Mouse (Mus musculus) brown adipose tissue, adult 24 weeks (tissue): ENCODE data around the gene Cplane1. TPM values are rescaled to one million over a fixed set of nuclear protein-coding genes. Genes with fewer than 3 reads are reported as not detected.
"Not testable (repeated sequence)": the region's sequence is repeated elsewhere in the genome, so short reads cannot be mapped to it uniquely, and the experiment has no call there.

Experiments
- H3K27ac ChIP-seq: fragments of 200-500 bp; replicated peaks from 2 replicates; pipeline ENCODE4 v1.5.1; 2012; ENCODE audit warnings: low read depth, mild to moderate bottlenecking, low read length
- H3K4me1 ChIP-seq: fragments of 200-500 bp; 2 replicates; pipeline ENCODE4 v1.6.1; 2012; ENCODE audit warnings: low read length, mixed read lengths; ENCODE audit not compliant: control insufficient read depth, insufficient read depth, insufficient read length
- H3K4me3 ChIP-seq: fragments of 200-500 bp; 2 replicates; pipeline ENCODE4 v1.5.1; 2012; ENCODE audit warnings: low read depth, mild to moderate bottlenecking, low read length, moderate library complexity; ENCODE audit not compliant: insufficient read depth
- polyA plus RNA-seq: library from polyadenylated mRNA; stranded (reverse); fragments of >200 nt; gene quantifications from 2 replicates; pipeline ENCODE4 v1.2.4, GENCODE M21; 2012; ENCODE audit not compliant: missing spikeins, insufficient read depth, insufficient read length

The Cplane1 gene
- polyA plus RNA-seq, result 2.5 and 3.3 TPM in 2 replicates

DNA sequence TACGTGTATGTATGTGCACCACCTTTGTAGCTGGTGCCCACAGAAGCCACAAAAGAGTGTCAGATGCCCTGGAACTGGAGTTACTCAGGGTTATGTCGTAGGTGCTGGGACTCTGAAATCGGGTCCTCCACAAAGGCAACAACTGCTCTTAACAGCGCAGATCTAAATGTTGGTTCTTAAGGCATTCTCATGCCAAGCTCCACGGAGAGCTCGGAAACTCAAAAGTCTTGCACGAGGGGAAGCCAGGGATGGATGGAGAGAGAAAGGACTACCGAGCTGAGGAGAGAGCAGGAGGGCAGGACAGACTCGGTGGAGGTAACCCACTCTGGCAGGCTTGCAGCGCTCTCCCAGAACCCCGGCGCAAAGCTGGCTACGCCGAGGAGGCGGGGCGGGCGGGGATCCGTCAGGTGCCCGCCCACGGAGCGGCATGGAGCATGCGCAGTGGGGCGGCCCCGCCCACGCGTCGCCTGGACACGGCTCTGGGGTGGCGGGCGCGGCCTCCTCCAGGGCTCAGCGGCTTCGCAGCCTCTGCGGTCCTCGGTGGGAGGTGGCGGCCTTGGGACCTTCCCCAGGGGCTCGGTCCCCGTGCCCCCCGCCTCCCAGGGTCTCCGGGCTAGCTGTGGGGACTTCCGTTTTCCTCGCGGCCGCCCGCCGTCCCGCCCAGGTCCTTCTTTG is at the start of gene Cplane1:
TSS of gene Cplane1 (plus strand) at position 516 of the 675 bp plus-strand sequence.
- Histone ChIP-seq H3K27ac (no peak within 1 kb of the TSS), H3K4me1 (no peaks in the 10 kb centered on the region), H3K4me3 (peak within 1 kb of the TSS; percentile 88)

DNA sequence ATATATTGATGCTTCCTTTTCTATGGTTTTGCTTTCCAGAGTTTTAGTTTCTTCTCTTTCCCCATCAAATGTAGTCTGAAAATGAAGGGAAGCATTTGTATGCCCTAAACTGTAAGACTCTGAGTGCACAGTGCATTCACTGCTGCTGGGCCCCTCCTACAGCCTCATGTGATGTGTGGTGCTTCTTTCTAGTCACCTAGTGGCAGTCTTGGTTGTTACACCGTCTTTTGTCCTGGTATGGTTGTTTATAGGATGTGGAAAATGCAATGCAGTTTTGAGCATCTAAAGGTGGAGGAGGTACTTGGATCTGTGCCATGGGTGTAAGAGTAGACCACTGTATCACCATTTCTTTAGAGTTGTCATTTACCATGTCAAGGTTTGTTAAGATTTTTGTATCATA is 39.6 kb upstream of the Cplane1 start:
- Histone ChIP-seq H3K4me3 (no peak overlapping the region), H3K4me1 (no peaks in the 10 kb centered on the region), H3K27ac (no peak overlapping the region)

DNA sequence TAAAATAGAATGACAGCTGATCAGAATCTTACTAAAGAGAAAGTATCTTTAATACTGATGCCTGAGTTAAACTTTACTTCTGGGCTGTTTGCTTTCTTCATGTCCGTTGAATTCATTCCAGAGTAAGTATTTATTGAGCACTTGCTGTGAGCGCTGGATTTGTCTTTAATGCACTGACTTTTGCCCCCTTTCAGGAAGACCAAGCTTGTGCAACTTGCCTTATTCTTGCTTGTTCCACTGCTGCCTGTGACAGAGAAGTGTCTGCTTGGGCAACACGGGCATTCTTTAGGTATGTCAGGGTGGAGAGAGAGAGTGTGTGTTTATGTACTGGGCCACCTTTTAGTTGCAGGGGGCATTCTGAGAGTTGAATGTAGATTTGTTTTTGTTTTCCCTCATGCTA is 37.6 kb upstream of the Cplane1 start:
- Histone ChIP-seq H3K4me1 (no peaks in the 10 kb centered on the region), H3K4me3 (no peak overlapping the region), H3K27ac (no peak overlapping the region)

DNA sequence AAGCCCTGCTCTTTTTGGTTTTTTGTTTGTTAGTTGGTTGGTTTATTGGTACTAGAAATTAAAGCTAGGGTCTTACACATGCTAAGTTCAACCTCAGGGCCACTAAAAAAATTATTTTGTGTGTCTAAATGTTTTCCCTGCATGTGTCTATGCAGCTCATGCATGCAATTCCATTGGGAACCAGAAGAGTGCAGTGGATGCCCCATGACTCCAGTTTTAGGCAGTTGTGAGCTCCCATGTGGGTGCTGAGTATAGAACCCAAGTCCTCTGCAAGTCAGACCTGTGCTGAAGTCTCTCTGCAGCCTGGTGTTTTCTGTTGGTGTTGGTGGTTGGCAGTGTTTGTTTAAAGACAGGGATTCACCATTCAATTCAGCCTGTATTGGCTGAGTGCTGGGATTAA is 37.1 kb upstream of the Cplane1 start:
- Histone ChIP-seq H3K4me1 (no peaks in the 10 kb centered on the region), H3K27ac (no peak overlapping the region), H3K4me3 (no peak overlapping the region)

DNA sequence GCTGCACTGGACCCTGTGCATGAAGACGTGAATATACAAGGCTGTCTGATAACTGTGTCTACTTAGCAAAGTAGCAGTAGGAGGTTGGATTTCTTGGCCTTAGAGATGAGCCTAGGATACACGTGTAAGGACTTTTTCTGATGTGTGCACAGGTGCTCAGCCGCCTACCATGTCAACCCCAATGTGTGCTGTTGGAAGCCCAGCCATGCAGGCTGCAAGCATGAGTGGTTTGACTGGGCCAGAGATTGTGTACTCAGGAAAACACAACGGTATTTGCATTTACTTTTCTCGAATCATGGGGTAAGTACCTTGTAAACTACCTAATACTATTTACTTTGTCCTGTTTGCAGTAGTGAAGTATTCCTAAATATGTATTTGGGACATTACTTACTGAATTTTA is 33.3 kb upstream of the Cplane1 start:
- H3K27ac ChIP-seq, result no peak overlapping the region
- no peaks in the 10 kb centered on the region for H3K4me1 ChIP-seq
- H3K4me3 ChIP-seq, result no peak overlapping the region

DNA sequence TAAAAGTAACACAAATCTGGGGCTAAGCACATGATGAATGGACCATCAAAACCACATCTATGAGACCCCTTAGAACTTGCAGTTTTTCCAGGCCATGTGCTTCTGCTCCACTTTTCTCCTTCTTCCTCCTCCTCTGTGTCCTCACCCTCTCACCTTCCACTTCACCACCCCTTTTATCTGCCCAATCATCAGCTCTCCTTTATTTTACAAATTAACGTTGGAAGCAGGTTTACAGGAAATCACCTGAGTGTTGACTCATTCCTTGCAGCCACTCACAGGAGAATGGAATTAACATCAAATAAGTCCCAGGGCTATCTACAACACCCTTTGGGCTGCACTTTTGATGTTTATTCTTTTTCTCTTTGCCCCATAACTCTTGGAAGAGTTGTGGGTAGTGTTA is 7.1 kb upstream of the Cplane1 start:
- Histone ChIP-seq H3K27ac (no peak overlapping the region), H3K4me1 (no peaks in the 10 kb centered on the region)

DNA sequence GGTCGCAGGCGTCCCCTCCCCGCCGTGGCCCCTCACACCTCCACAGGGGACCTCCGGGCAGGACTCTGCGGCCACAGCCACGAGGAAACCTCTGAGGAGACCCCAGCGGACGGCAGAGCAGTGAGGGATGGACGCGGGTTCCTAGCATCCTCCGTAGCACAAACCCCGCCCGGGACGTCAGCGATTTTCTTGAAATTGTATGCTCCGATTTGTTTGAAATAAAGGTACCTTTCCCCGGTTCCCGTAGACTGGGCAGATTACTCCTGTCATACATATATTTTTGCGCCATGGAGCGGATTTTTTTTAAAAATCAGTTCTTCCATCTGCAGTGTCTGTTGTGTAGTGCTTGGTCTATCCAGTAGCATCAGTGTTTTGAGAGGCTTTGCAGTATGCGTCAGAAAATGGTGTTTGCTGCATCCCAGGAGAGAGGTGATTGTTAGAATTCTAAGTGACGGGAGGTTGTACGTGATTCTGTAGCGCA is 400 bp downstream of the Cplane1 start:
- Histone ChIP-seq H3K27ac (no peak overlapping the region), H3K4me1 (no peaks in the 10 kb centered on the region), H3K4me3 (peak overlapping the region; percentile 88)

More for the DNA sequence above, 7.1 kb upstream of the Cplane1 start:
- no peak overlapping the region for H3K4me3 ChIP-seq

DNA sequence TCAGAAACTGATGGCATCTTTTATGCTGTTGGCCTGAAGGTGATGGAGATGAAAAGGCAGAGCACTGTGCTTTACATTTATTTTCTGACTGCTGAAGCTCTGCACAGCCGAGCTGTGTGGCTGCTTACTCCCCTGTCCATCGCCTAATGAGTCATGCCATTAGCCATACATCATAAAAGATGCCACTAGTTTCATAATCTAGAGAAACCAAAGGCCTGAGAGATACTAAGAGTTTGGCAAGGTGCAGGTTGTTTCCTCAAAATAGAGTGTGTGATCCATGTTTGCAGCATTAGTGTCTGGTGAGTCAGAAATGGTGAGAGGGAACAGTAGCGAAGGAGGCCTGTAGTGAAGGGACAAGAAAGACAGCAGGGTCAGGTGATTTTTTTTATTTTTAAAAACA is 20.7 kb downstream of the Cplane1 start:
- Histone ChIP-seq H3K27ac (no peak overlapping the region), H3K4me3 (no peak overlapping the region), H3K4me1 (no peaks in the 10 kb centered on the region)

DNA sequence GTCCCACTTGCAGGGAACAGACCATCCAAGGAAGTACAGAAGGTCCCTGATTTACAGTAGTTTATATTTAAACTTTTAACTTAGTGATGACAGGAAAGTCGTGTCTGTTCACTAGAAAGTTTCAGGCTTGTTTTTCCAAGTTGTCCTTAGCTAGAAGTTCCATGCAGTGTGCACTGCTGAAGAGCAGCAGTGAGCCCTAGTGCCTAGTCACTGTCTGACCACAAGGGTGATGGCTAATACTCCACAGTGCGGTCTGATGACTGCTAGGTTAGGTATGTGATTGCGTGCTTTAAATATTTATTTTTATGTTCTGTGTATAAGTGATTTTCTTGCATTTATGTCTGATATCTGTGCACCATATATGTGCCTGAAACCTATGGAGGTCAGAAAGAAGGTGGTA is 21.5 kb downstream of the Cplane1 start:
- Histone ChIP-seq H3K4me1 (no peaks in the 10 kb centered on the region), H3K27ac (no peak overlapping the region), H3K4me3 (no peak overlapping the region)

DNA sequence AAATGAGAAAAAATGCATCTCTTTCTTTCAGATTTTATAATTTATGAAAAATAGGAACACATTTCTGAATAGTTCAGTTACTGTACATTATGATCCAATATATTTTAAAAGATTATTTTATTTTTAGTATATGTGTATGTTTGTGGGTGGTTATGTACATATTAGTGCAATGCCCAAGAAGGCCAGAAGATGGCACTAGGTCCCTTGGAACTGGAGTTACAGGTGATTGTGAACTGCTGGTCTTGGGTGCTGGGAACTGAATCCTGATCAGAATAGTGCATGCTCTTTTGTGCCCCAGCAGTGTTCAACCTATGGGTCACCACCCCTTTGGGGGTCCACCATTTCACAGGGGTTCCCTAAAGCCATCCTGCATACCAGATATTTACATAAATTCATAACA is 31.4 kb downstream of the Cplane1 start:
- H3K4me1 ChIP-seq, result no peaks in the 10 kb centered on the region
- no peak overlapping the region for H3K27ac ChIP-seq

DNA sequence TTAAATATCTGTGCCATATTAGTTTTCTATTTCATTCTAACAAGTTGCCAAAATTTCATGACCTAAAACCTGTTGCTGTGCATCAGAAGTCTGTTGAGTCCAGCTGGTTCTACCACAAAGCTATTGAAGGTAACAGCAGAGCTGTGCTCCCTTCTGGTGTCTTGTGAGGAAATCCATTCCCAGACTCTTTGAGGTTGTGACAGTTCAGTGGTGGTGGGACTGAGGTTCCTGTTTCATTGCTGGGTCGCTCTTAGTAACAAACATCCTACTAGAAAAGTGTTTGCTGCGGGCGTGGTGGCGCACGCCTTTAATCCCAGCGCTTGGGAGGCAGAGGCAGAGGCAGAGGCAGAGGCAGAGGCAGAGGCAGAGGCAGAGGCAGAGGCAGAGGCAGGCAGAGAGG is 39.5 kb downstream of the Cplane1 start:
- Histone ChIP-seq H3K4me3 (no peak overlapping the region), H3K27ac (no peak overlapping the region), H3K4me1 (no peaks in the 10 kb centered on the region)

More for the DNA sequence above, 31.4 kb downstream of the Cplane1 start:
- no peak overlapping the region for H3K4me3 ChIP-seq

DNA sequence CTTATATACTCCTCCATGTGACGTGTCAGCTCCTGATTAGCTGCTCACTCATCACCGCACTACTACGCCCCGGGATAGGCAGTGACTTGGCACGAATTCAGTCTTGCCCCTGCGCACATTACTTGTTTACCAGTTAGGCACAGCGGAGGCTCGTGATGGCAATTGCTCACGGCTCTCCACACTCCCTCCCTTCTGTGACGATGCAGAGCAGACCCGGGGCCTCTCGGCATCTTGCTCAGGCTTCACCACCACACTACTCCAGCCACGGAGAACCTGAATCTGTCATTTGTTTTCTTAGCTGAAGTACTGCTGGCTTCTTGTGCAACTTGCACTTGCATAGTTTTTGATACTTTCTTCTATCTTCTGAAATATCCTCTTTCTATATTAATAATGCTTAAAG is 45.9 kb downstream of the Cplane1 start:
- no peak overlapping the region for H3K27ac ChIP-seq
- no peak overlapping the region for H3K4me3 ChIP-seq
- H3K4me1 ChIP-seq, result no peaks in the 10 kb centered on the region

DNA sequence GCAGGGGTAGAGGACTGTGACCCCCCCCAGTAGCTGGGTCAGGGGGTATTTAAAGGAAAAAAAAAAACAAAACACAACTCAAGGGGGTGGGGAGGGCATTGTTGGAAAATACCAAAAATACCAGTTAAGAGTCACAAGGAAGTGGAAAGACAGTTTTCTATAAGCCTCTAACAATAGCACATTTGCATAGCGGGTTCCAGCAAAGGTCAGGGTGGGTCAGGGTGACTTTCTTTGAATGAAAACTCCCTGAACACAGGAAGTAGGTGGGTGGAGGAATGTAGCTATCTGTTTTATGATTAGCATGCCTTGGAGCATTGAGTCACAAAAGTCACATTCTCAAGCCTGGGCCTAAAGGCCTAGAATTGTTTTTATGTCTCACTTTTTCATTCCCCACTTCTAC is 65.3 kb downstream of the Cplane1 start:
- H3K4me1 ChIP-seq, H3K27ac ChIP-seq, H3K4me3 ChIP-seq: not testable (repeated sequence)

DNA sequence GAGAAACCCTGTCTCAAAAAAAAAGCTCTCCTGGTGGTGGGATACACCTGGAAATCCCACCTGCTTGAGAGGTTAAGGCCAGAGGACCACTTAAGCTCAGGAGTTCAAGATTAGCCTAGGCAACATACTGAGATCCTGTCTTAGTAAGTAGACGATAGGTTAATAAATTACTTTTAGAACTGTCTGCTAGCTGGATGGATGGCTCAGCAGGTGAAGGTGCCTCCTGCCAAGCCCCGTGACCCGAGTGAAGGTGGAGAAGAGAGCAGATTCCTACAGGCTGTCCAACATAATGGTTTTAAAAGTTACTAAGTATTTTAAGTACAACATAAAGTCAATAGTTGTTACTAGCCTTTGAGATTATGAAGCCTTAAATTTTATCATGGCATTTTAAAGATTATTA is 97.0 kb downstream of the Cplane1 start:
- H3K4me1 ChIP-seq, result no peaks in the 10 kb centered on the region
- H3K27ac ChIP-seq, result no peak overlapping the region
- H3K4me3 ChIP-seq, result no peak overlapping the region

DNA sequence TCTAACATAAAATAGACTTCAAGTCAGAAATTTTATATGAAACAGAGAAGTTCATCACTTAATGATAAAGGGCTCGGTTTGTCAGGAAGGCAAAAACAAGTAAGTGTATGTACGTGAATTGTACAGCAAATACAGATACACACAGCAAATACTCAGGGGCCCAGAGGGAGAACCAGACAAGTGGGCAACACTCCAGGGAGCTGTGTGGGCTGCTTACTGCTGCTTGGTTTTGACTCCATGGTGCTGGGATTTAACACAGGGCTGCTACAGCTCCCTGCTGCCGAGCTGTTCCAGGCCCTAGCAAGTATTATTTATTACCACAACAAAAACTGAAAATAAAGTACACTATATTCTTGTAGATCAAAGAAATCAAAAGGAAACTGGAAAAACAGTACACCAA is 98.3 kb downstream of the Cplane1 start:
- H3K27ac ChIP-seq, result no peak overlapping the region
- H3K4me3 ChIP-seq, result no peak overlapping the region
- H3K4me1 ChIP-seq, result no peaks in the 10 kb centered on the region

DNA sequence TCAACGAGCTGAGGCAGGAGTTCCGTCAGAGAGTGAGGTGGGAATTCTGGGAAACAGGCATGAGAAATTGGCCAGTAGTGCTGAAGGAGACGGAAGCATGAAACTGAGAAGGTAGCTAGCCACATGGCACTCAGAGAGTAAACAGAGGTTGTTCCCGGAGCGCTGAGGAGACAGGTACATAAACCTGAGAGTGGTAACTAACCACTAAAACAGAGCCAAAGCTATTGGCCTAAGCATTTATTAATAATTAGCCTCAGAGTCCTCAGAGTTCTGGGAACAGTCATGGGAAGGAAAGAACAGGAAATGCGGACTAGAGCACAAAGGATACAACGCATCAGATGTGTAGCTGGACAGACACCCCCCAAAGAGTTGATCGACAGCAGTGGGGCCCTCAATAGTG is 99.3 kb downstream of the Cplane1 start:
- H3K4me1 ChIP-seq, result no peaks in the 10 kb centered on the region
- no peak overlapping the region for H3K27ac ChIP-seq
- no peak overlapping the region for H3K4me3 ChIP-seq
